Mouse (Mus musculus) cortical plate, adult 2 months (tissue): ENCODE measurements at regions not wholly inside any gene's neighbourhood (a gene's known extent, or its start where the extent isn't known, plus 50 kb on each side); places are given as distances from the start of the nearest gene placed in this dataset.

Experiments used
- CTCF ChIP-seq: fragments of 200-500 bp; IDR thresholded peaks from 2 replicates; pipeline ENCODE4 v1.5.1; 2011; ENCODE audit warnings: mild to moderate bottlenecking, control low read depth, low read length; ENCODE audit not compliant: insufficient read depth; ENCODE audit errors: extremely low read depth
- POLR2A ChIP-seq: fragments of 200-500 bp; IDR thresholded peaks from 2 replicates; pipeline ENCODE4 v1.6.1; 2011; ENCODE audit warnings: mild to moderate bottlenecking, low read length, control low read depth; ENCODE audit not compliant: insufficient read depth; ENCODE audit errors: extremely low read depth

GRCm38 (mm10) chr12:118719878-118720573 lies 126.1 kb upstream of the Sp8 start:
- no peak for TF ChIP-seq CTCF
- no peak for TF ChIP-seq POLR2A
